Mouse (Mus musculus): ENCODE results near the gene Nucb1.
"Not testable (repeated sequence)": the region's sequence is repeated elsewhere in the genome, so short reads cannot be mapped to it uniquely, and the experiment has no call there.

Nucb1 gene

DNA sequence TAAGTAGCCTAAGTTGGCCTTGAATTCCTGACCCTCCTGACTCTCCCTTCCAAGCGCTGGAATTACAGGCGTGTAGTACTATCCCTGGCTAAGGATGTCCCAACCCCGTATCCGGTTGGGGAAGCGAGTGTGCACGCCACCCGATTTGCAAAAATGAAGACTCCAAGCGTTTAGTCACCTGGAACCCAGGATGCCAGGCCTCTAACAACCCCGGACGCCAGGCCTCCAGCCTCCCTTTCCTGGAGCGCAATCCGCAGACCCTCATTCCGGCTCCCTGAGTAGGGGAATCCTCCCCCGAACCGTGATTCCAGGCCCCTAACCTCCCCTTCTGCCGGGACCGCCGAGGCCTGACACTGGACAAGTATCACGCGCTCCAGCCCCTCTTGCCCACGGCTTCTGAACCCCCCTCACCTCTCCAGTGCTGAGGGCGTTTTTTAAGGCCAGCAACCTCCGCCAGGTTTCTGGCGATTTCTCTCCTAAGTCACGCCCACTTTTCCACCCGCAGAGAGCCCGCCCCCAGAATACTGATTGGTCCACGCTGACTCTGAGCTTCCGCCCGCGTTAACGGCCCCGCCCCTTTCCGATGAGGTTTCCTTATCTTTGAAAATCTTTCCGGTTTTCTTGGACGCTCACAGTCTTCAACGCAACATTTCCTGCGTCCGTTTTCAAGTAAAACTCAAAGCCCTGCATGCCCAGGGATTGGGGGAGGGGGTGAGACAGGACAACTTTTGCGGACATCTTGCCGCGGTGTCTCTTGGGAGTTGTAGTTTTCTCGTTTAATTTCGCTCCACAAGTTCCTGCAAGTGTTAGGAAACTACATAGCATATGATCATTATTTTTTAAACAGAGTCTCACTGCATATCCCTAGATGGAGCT lies at the start of gene Nucb1:
TSS of gene Nucb1 (minus strand) at position 495 of the 876 bp plus-strand sequence.
- peak; percentile 81 for DNase-seq (ENCODE audit: low spot score)

DNA sequence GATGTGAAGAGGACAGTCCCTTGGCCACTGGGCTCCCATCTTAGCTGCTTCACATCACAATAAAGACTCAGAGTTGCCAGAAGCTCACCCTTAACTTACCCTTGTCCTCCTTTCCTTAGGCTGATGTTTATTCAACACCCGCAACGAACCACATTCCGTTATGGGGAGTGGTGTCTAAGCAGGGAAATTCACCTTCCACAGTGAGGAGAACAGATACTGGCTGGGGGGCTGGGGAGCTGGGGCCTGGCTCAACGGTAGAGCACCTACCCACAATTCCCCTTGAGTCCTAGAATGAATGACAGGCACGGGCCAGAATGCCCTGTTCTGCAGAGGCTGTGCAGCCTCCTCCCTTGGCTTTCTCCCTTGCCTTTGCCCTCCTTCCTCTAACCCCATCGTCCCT lies 48.7 kb upstream of the Nucb1 start:
- peak; percentile 23 for DNase-seq (ENCODE audit: low spot score)

DNA sequence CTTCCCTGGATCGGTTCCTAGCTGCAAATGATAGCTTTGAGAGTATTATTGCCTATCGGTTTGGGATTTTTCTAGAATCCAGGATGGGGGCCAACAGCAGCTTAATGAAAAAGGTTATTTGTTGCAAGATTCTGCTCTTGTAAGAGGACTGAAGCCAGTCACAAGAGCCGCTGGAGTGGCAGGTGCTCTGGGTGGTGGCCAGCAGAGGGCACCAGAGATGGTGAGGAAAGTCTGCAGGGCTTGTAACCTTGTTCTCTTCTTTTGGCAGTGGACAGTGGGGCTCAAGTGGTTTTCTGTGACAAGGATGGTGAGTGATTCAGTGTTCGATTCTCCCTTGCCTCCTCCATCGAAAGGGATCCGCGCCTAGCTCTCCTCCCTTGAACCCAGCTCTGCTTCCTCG lies 45.6 kb upstream of the Nucb1 start:
- peak; percentile 81 for DNase-seq (ENCODE audit: low spot score)

DNA sequence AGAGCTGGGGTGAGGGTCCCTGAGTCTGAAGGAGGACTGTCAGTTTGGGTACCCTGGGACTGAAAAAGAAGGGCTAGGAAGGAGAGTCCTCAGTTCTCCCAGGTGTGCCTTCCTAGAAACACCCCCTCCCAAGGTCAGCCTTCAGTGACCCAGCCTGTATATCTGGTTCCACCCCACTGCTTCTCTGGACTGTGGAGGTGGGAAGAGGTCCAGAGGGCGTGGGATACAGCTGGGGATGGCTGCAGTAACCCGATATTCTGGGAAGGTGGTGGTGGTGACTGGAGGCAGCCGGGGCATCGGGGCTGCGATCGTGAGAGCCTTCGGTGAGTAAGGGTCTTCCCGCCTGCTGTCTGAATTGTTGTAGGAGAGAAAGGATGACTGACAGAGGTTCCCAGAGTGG lies 44.5 kb upstream of the Nucb1 start, which contains the start of gene Hsd17b14:
TSS of gene Hsd17b14 (plus strand) at position 150 of the 400 bp plus-strand sequence.
- DNase-seq (ENCODE audit: low spot score): no peak

DNA sequence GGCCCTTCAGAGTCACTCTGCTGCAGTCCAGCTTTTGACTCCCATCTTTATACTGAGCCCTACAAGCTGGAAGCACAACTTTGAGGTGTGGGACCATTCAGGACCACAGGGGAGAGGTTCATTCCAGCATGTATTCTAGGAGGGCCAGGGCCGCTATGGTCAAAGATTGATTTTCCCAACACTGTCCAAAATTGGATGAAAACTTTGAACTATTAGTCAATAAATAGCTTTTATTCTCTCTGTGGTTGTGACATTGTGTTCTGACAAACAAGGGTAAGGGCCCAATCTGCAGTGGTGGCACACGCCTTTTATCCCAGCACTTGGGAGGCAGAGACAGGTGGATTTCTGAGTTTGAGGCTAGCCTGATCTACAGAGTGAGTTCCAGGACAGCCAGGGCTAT lies 43.8 kb upstream of the Nucb1 start:
- DNase-seq (ENCODE audit: low spot score): no peak

DNA sequence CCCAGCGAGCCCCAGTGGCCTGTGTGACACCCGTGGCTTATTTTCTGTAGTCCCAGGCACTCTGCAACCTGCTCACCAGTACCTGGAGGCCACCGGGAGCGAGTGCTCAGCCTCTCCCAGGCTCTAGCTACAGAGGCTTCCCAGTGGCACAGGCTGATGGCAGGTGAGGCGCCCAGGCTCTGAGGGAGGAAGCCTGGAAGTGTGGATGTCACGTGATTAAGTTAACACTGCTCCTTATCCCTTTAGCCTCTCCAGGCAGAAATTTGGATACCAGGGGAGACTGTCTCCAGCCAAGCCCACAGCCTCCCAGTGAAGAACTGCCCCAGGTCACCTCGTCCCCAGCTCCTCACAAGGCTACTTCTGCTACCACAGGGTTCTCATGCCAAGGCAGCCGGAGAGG lies 43.3 kb upstream of the Nucb1 start:
- DNase-seq (ENCODE audit: low spot score): no peak

DNA sequence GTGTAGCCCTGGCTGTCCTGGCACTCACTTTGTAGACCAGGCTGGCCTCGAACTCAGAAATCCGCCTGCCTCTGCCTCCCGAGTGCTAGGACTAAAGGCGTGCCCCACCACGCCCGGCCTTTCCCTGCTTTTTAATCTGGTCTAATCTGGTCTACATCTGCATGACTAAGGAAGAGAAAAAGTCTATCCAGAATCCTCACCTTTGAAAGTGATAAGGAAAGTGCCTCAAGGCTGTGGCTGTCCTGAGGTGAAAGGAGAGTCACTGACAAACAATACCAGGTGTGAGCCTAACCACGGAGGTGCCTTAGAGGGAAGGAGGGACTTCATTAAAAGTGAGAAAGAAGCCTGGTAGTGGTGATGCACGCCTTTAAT lies 41.3 kb upstream of the Nucb1 start:
- no peak for DNase-seq (ENCODE audit: low spot score)

DNA sequence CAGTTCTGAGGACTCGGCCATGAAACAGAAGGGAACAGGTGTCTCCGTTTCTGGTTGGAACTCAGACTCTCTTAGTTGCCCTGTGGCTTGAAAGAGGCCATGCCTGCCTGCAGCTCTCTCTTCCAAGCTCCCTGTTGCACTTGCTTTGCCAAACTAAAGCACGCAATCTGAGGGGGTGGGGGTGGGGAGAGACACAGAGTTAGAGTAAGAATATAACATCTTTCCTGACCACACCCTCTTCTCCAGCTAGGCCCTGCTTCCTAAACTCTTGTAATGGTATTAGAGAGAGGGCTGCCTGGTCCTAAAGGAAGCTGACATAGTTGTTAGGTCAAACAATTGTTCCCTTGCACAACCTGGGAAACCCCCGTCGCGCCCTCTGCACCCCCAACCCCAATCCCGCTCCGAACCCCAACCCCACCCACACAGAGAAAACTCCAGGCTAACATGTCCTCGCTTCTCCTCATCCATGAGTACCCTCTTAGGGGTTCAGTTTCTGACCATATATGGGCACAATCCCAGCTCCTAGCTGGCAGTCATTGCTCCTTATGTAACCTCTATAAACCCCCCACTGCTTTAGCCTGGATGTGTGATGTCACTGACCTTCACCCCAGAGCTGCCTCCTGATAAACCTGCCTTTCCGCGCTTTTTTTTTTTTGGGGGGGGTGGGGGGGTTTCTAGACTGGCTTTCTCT lies 40.8 kb upstream of the Nucb1 start:
- no peak for DNase-seq (ENCODE audit: low spot score)

DNA sequence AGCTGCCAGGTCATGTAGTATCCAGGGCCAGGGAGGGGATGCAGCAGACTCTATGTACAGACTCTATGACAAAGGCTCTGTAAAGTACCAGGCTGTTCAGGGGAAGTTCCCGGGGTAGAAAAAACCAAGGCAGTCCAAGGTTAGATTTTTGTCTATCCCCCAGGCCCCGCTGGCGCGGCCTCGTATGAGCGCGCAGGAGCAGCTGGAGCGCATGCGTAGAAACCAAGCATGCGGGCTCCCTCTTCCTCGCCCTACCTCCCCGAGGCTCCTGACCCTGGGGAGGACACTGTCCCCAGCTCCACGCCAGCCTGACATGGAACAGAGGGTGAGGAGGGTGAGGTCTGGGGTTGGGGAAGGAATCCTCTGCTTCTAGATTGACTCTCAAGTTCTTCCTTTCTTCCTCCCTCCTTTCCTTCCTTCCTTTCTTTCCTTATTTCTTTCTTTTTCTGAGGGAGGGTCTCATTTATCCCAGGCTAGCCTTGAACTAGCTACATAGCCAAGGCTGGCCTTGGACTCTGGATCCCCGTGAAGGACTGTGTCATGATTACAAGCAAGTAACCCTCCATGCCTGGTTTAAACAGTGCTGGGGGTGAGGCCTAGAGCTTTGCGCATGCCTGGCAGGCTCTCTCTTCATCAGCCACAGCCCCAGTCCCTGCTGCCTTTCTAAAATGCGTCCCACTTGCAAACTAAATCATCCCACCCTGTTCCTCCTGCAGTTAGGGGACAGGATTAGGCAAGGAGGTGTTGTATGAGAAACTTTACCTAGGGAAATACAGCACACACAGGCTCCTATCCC lies 39.6 kb upstream of the Nucb1 start:
- no peak for DNase-seq (ENCODE audit: low spot score)

DNA sequence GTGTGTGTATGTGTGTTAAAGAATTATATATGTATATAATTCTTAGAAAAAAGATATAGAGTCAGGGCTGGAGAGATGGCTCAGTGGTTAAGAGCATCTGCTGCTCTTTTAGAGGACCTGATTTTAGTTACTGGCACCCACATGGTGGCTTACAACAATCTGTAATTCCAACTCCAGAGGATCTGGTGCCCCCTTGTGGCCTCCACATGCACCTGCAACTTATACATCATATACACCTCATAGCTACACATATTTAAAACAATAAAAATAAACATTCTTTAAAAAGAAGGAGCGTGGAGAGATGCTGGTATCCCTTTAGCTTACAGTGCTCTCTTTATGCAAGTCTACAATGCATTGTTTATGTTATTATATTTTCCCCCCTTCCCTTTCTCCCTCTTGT lies 34.3 kb upstream of the Nucb1 start:
- no peak for DNase-seq (ENCODE audit: low spot score)

DNA sequence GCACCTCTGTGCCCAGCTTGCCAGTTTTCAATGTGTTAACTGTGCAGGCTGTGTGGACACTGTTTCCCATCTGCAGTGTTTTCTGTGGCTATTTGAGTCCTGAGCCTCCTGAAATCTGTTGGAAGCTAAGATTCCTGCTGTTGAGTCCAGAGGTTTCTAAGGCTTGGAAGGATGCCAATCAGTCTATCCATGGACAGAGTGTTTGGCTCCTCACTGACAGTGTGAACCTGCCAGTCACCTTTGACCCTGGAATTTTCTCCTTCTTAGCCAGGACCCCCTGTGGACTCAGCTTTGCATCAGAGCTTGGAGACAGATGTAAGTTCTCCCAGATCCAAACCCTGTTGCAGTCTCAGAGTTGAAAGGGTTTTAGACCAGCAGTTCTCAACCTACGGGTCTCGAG lies 30.0 kb upstream of the Nucb1 start:
- DNase-seq (ENCODE audit: low spot score): no peak

DNA sequence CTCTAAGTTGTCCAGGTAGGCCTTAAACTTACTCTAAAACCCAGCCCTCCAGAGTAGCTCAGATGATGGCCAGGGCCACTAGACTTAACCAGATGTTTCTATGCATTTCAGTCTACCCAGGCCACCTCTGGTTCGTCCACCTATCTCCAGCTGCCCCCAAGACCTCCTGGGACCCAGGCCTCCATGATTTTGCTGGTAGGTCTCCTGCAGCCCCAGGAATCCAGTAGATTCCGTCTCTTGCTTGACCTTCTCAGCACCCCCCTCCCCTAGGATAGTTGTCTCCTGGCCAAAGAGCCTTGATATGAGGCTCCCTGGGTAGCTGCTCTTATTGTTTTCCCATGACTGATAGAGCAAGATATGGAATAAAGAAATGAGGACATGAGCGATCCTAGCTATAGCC lies 28.9 kb upstream of the Nucb1 start:
- no peak for DNase-seq (ENCODE audit: low spot score)

DNA sequence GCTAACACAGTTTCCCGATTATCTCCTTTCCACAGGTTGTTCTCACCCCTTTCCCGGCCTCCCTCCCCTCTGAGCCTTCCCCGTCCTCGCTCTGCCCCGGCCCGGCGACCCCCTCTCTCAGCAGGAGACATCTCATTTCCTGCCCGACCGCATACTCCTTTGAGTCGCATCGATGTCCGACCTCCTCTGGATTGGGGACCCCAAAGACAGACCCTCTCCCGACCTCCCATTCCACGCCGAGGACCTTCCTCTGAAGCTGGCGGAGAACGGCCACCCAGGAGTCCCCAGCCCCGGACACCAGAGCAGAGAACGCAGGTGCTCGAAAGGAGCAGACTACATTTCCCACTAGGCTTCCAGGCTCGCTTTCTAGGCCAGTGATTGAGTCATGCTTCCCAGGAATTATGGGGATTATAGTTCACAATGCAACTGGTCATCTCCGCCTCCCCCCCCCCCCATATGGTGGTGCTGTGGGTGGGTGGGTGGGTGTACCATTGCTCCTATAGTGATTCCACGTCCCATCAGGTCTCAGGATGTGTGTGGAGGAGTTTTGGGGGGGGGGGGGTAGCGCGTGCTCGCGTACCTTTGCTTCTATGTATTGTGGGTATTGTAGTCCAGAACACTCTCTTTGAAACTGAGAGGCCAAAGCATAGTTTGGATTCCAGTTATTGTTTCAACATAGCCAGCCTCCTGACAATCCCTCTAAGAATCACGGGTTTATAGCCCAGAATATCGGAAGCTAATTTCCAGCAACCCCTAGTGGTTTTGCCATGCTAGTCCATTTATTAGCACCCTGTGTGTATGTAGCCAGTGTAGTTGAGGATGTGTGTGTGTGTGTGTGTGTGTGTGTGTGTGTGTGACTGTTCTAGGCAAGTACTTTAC lies 28.2 kb upstream of the Nucb1 start:
- DNase-seq (ENCODE audit: low spot score): no peak

DNA sequence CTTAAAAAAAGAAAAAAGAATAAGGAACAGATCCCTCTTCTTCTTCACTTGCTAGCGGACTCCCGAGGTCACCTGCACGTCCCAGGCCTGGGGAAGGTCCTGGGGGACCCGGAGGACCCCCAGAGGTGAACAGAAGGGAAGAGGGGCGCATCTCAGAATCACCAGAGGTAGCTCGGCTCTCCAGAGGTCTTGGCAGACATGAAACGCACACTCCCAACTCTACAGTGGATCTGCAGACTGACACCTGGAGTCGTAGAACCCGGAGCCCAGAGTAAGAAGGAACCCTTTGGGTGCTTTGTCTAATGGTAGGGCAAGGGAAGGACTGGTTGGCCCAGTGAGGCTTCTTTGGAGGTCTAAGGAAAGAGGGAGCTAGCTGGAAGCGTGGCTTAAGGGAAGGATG lies 27.4 kb upstream of the Nucb1 start:
- DNase-seq (ENCODE audit: low spot score): no peak

DNA sequence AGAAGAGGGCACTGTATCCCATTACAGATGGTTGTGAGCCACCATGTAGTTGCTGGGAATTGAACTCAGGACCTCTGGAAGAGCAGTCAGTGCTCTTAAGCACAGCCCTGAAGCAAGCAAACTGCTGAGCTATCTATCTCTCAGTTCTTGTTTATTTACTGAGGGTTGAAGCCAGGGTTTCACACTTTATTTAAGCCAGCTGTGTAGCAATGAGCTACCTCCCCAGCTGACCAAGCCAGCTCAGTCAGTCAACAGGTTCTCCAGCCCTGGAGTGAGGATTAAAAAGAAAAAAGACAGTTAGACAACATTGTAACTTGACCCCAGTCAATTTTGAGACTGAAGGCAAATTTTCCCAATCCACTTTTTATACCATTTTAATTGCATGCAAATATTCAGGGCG lies 25.5 kb upstream of the Nucb1 start:
- DNase-seq (ENCODE audit: low spot score): no peak

DNA sequence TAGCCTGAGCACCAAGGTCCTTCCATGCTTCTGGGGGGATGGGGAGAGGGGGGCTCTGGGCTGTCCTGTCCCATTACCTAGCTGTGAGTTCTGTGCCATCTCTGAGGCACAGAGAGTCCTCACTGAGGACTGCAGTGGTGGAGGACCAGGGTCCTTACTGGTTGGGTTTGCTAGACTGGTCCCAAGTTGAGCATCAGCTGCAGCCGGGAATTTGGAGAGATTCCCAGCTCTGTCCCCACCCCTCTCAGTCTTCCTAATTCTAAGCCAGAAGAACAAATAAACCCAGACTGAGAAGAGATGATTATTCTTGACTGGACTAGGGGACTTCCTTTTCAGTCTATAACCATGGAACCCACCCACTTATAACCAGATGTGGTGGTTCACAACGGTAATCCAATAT lies 20.4 kb upstream of the Nucb1 start:
- no peak for DNase-seq (ENCODE audit: low spot score)

DNA sequence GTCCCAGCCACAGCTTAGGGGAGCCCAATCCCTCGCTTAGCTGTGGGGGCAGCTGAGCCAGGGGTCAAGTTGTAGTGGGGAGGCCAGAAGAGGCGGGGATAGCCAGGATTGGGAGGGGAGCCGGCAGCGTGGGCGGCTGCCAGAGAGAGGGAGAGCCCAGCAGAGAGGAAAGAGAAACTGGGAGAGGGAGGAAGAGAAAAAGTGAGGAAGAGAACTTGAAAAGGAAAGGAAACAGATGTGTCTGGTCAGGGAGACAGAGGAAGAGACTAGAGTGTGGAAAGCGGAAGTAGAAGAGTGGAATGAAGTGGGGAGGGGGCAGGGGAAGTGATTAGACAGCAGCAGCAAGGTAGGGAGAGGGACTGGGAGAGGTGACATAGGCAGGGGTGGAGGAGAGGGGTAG lies 19.3 kb upstream of the Nucb1 start:
- no peak for DNase-seq (ENCODE audit: low spot score)

DNA sequence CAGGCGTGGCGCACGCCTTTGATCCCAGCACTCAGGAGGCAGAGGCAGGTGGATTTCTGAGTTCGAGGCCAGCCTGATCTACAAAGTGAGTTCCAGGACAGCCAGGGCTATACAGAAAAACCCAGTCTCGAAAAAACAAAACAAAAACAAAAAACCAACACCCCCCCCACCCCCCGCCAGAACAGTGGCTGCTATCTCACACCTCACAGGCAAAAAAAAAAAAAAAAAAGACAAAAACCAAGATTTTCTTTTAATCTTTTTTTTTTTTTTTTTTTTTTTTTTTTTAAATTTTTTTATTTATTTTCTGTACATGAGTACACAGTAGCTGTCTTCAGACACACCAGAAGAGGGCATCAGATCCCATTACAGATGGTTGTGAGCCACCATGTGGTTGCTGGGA lies 17.0 kb upstream of the Nucb1 start:
- DNase-seq (ENCODE audit: low spot score): not testable (repeated sequence)

DNA sequence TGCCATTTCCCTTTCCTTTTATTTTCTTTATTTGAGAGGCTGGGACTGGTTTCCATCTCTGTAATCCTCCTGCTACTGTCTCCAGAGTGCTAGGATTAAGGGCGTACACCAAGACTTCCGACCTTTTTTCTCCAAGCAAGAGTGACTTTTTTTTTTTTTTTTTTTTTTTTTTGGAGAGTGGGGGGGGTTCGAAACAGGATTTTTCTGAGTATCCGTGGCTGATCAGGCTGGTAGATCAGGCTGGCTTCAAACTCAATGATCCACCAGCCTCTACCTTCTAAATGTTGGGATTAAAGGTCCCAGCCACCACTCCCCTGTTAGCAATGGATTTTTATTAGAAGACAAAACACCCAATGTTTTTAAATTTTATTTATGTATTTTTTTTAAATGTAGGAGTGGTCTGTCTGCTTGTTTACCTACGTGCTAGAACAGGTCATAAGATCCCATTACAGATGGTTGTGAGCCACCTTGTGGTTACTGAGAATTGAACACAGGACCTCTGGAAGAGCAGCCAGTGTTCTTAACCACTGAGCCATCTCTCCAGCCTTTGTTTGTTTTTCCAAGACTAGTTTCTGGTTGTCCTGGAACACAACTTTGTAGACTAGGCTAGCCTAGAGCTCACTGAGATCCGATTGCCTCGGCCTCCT lies 16.4 kb upstream of the Nucb1 start:
- DNase-seq (ENCODE audit: low spot score): no peak

DNA sequence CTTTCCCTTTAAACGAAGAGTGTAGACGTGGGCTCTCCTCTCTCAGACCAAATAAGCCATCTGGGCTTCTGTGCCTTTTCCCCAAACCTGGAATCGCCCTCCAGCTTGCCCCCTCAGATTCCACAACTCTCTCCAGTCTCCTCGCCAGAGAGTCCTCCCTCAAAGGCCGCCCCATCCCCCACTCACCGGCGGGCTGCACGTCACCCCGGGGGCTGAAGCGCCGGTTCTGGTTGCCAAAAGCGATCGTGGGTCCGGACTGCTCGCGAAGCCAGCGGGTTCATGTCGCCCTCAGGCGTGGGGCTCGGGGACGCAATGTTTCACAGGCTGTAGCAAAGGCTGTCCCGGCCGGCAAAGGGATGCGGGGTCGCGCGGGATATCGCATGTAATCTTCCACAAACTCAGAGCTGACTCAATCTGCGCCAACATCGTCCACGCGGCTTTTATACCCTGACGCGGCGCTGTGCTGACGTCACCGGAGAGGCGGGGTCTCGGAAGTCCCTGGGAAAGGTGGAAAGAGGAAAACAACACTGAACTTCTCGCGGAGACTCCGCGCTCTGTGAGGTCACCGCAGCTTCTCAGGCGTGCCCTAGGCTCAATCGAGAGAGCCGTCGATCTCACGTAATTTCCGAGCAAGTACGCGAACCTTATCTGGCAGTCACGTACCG lies 15.7 kb upstream of the Nucb1 start, which contains the start of the genes Ppp1r15a and Plekha4:
TSS of gene Ppp1r15a (minus strand) at position 460 of the 665 bp plus-strand sequence.
TSS of gene Plekha4 (plus strand) at position 522 of the 665 bp plus-strand sequence.
- DNase-seq (ENCODE audit: low spot score): peak; percentile 98
